Mouse (Mus musculus) embryonic stem cell, embryonic (primary cell): ENCODE measurements at regions not wholly inside any gene's neighbourhood (a gene's known extent, or its start where the extent isn't known, plus 50 kb on each side); places are given as distances from the start of the nearest gene placed in this dataset.

ENCODE experiments used
- CTCF ChIA-PET, 4 experiments: fragments of 300-600 bp in 2 of 4; fragments of 350-600 bp in 2 of 4; sonication (Branson Sonifier 250); formaldehyde crosslinking; loops; one replicate each; lab custom pipeline; 2022; ENCODE audit warnings: inconsistent platforms in 2 of 4; lab: Charles Lee
- POLR2A ChIA-PET, 4 experiments: fragments of 300-600 bp in 2 of 4; fragments of 350-600 bp in 2 of 4; sonication (Branson Sonifier 250); formaldehyde crosslinking; loops; one replicate each; lab custom pipeline; 2022; ENCODE audit warnings: antibody characterized with exemption in 4 of 4, inconsistent platforms in 1 of 4; lab: Charles Lee

DNA sequence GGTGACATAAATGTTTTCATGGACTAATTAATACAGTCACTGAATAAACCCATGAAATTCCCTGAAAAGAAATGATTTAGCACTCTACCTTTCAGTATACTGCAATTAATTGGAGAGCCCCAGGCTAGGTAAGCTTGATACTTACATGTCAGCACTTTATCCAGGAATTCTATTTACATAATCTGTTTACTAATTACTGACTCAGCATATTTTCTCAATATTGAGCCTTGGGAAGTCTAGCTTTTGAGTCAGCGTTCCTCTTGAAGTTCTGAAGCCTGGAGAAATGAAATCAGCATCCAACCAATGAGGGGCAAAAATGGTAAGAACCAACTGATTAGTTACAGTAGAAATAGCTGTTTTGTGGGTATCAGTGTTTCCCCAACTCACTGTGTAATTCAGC, 448.8 kb downstream of the Cps1 start:
- ChIA-PET POLR2A (no interaction called here), CTCF (no interaction called here)

DNA sequence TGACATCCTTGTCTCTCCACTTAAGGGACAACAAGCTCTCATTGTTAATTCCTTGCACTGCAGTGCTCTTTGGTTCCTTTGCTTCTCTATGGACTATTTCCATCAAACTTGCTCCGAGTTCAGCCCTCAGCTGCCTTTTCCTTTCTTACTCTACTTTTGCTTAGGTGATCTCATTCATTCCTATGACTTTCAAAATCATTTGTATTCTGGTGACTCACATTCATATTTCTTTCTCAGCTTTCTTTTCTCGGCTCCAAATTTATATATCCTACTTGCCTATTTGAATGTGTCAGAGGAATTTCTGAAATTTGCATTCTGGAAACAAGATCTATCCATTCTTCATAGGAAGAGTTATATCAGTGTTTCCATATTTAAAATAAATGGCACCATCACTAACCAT, 456.9 kb downstream of the Cps1 start:
- ChIA-PET CTCF (no interaction called here), POLR2A (no interaction called here)
